Comparison of ENCODE assay signal across 11 mouse cellular contexts in genomic region chr11:117434056-117434455, GRCm38 (mm10). TPM values are rescaled to one million over a fixed set of nuclear protein-coding genes. Genes with fewer than 3 reads are reported as not detected.
DNase-seq lines count a peak whose midpoint lies in the region; ATAC-seq and TF ChIP-seq lines count a peak whose summit lies in the region.
"Had no signal": no experiment of that assay in that cellular context is flagged by ENCODE, and none has a peak within 500 bp of the region (broad histone marks: within the 10 kb centered on the region; RNA-seq: fewer than 3 reads in every experiment).

No protein-coding gene starts in this region.

- H3K36me3 ChIP-seq in liver, embryonic 14.5 days (replicated peaks; ENCODE audit: control insufficient read depth, insufficient read depth, low read depth): no peaks in the 10 kb centered on the region
- no peaks in the 10 kb centered on the region for H3K36me3 ChIP-seq in liver, embryonic 12.5 days
- H3K36me3 ChIP-seq: hindbrain, embryonic 12.5 days; limb, embryonic 15.5 days had no signal

- H3K9me3 ChIP-seq in liver, embryonic 14.5 days (ENCODE audit: control insufficient read depth, low read length): no peaks in the 10 kb centered on the region
- H3K9me3 ChIP-seq in liver, embryonic 12.5 days (replicated peaks): 0 out of 2 replicates have a peak, but pooled peaks cover 4% of the 10 kb centered on the region
- H3K9me3 ChIP-seq: hindbrain, embryonic 12.5 days; limb, embryonic 15.5 days had no signal

- TF ChIP-seq CTCF in liver, embryonic 14.5 days (IDR thresholded peaks at IDR 0.05; ENCODE audit: low read depth): peak; percentile 70
- TF ChIP-seq CTCF in bone marrow, adult 2 months (IDR thresholded peaks at IDR 0.05; ENCODE audit: control insufficient read depth, insufficient read depth, low read length): peak; percentile 39

- H3K27me3 ChIP-seq in liver, embryonic 14.5 days (ENCODE audit: control insufficient read depth, insufficient read depth, low read length): peaks cover 6% of the 10 kb centered on the region
- H3K27me3 ChIP-seq in liver, embryonic 12.5 days (replicated peaks): peaks cover 71% of the 10 kb centered on the region

- no peak for TF ChIP-seq EP300 in liver, embryonic 14.5 days (IDR thresholded peaks at IDR 0.05; ENCODE audit: low read depth)

- H3K9ac ChIP-seq in liver, embryonic 14.5 days (replicated peaks): no peak overlapping the region
- no peak overlapping the region for H3K9ac ChIP-seq in liver, embryonic 12.5 days
- H3K9ac ChIP-seq: hindbrain, embryonic 12.5 days; limb, embryonic 15.5 days had no signal

- no peak for TF ChIP-seq POLR2A in bone marrow, adult 2 months (IDR thresholded peaks at IDR 0.05; ENCODE audit: borderline replicate concordance, control insufficient read depth, low read depth, low read length)

- no peak for ATAC-seq in liver, embryonic 14.5 days (ENCODE audit: insufficient read depth)
- ATAC-seq in liver, embryonic 12.5 days: no peak

- no peaks in the 10 kb centered on the region for H3K4me1 ChIP-seq in liver, embryonic 14.5 days (replicated peaks; ENCODE audit: control insufficient read depth in 2 of 2, insufficient read depth in 2 of 2, low read length in 1 of 2)
- no peaks in the 10 kb centered on the region; the same call in 1 of the 2 replicates for H3K4me1 ChIP-seq in liver, embryonic 12.5 days
- no peaks in the 10 kb centered on the region for H3K4me1 ChIP-seq in bone marrow, adult 2 months (ENCODE audit: control insufficient read depth, insufficient read depth, low read length)

- H3K4me3 ChIP-seq in liver, embryonic 14.5 days (ENCODE audit: insufficient read depth in 1 of 2, low read depth in 2 of 2, low read length in 2 of 2): no peak overlapping the region
- no peak overlapping the region for H3K4me3 ChIP-seq in liver, embryonic 12.5 days
- no peak overlapping the region for H3K4me3 ChIP-seq in bone marrow, adult 2 months (replicated peaks; ENCODE audit: control insufficient read depth, low read depth, low read length)
- H3K4me3 ChIP-seq: hindbrain, embryonic 12.5 days; limb, embryonic 15.5 days had no signal

- no peak overlapping the region for H3K4me2 ChIP-seq in liver, embryonic 14.5 days (ENCODE audit: low read depth)
- no peak overlapping the region for H3K4me2 ChIP-seq in liver, embryonic 12.5 days
- H3K4me2 ChIP-seq: hindbrain, embryonic 12.5 days; limb, embryonic 15.5 days had no signal

- DNase-seq in cerebellum, postnatal 10 days: peak; percentile 54 to 67
- DNase-seq in cerebellum, adult 11 months: no peak
- no peak for DNase-seq in liver, embryonic 14.5 days (ENCODE audit: low read depth in 3 of 3, low spot score in 3 of 3)
- DNase-seq in 416B (ENCODE audit: low read depth): peak; percentile 21
- DNase-seq in urinary bladder, adult 18-20 months (ENCODE audit: low spot score in 2 of 2): no peak
- no peak for DNase-seq in cerebellum, adult 9-10 months
- DNase-seq: gastrocnemius, postnatal 25 days had no signal

- H3K27ac ChIP-seq in liver, embryonic 14.5 days: no peak overlapping the region
- no peak overlapping the region for H3K27ac ChIP-seq in liver, embryonic 12.5 days
- no peak overlapping the region for H3K27ac ChIP-seq in bone marrow, adult 2 months (ENCODE audit: control insufficient read depth, insufficient read depth, low read depth, low read length, poor library complexity)
- H3K27ac ChIP-seq: hindbrain, embryonic 12.5 days; limb, embryonic 15.5 days had no signal

RNA-seq across cellular contexts. Expression of gene Gm11733, which starts 50.1 kb away (rescaled TPM):
- not detected in 2 replicates for polyA plus RNA-seq in liver, embryonic 14.5 days (2012; rRNA removed)
- not detected in 2 replicates for polyA plus RNA-seq in liver, embryonic 14.5 days (2014; fragmentation: Nextera tagmentation; extraction: Ambion mirVana)
- not detected in 2 replicates for polyA plus RNA-seq in liver, embryonic 12.5 days (2016; fragmentation: Nextera tagmentation; extraction: Ambion mirVana)
- not detected in 2 replicates for polyA plus RNA-seq in bone marrow, adult 2 months (2011; ENCODE audit: insufficient read depth, insufficient read length, low replicate concordance, missing spikeins)
- polyA plus RNA-seq: hindbrain, embryonic 12.5 days had no signal

Comparison
In these comparisons a context has a peak if more than half of its experiments do, and no peak if none do; other contexts are left out.
1. DNase-seq: peak in cerebellum, postnatal 10 days (2 of 2) and 416B (single experiment); none in cerebellum, adult 11 months (single experiment), liver, embryonic 14.5 days (0 of 3), urinary bladder, adult 18-20 months (0 of 2) and cerebellum, adult 9-10 months (single experiment).